Comparison of ENCODE assay signal across 11 mouse cellular contexts in genomic region chr13:97249051-97249461, GRCm38 (mm10). TPM values are rescaled to one million over a fixed set of nuclear protein-coding genes. Genes with fewer than 3 reads are reported as not detected.
A peak's percentile ranks its signal among the peaks of the same experiment; 100 is the strongest.
DNase-seq lines count a peak whose midpoint lies in the region; ATAC-seq and TF ChIP-seq lines count a peak whose summit lies in the region.
"Had no signal": no experiment of that assay in that cellular context is flagged by ENCODE, and none has a peak within 500 bp of the region (broad histone marks: within the 10 kb centered on the region; RNA-seq: fewer than 3 reads in every experiment).

No protein-coding gene starts in this region.

- H3K9me3 ChIP-seq in heart, embryonic 13.5 days: no peaks in the 10 kb centered on the region
- H3K9me3 ChIP-seq in midbrain, embryonic 13.5 days: no peaks in the 10 kb centered on the region
- H3K9me3 ChIP-seq in intestine, postnatal 0 days (ENCODE audit: control insufficient read depth): no peaks in the 10 kb centered on the region

- peak overlapping the region; percentile 62 for H3K27ac ChIP-seq in heart, embryonic 13.5 days (replicated peaks)
- peak overlapping the region; percentile 14 for H3K27ac ChIP-seq in midbrain, embryonic 13.5 days
- no peak overlapping the region for H3K27ac ChIP-seq in intestine, postnatal 0 days (ENCODE audit: low read depth, low read length)

- peaks cover 79% of the 10 kb centered on the region for H3K36me3 ChIP-seq in heart, embryonic 13.5 days
- H3K36me3 ChIP-seq in midbrain, embryonic 13.5 days: peaks cover 62% of the 10 kb centered on the region
- H3K36me3 ChIP-seq in intestine, postnatal 0 days (ENCODE audit: control insufficient read depth, insufficient read depth): peaks cover 60% of the 10 kb centered on the region

- no peak for TF ChIP-seq CTCF in intestine, postnatal 0 days (IDR thresholded peaks at IDR 0.05; ENCODE audit: low read depth)

- no peak for ATAC-seq in heart, embryonic 13.5 days (ENCODE audit: extremely low read depth, insufficient number of reproducible peaks, low FRiP score, low TSS enrichment)
- ATAC-seq in midbrain, embryonic 13.5 days: no peak
- ATAC-seq in intestine, postnatal 0 days: no peak

- no peak overlapping the region for H3K4me3 ChIP-seq in heart, embryonic 13.5 days
- peak overlapping the region; percentile 22 for H3K4me3 ChIP-seq in midbrain, embryonic 13.5 days (replicated peaks)
- no peak overlapping the region for H3K4me3 ChIP-seq in intestine, postnatal 0 days (ENCODE audit: low read depth, low read length)

- H3K9ac ChIP-seq in heart, embryonic 13.5 days: no peak overlapping the region
- H3K9ac ChIP-seq in midbrain, embryonic 13.5 days (replicated peaks): peak overlapping the region; percentile 41
- H3K9ac ChIP-seq in intestine, postnatal 0 days (ENCODE audit: low read depth, low read length): no peak overlapping the region

- no peaks in the 10 kb centered on the region for H3K27me3 ChIP-seq in heart, embryonic 13.5 days (replicated peaks)
- no peaks in the 10 kb centered on the region for H3K27me3 ChIP-seq in midbrain, embryonic 13.5 days
- no peaks in the 10 kb centered on the region for H3K27me3 ChIP-seq in intestine, postnatal 0 days (replicated peaks; ENCODE audit: control insufficient read depth, insufficient read depth, low read length)

- peak; percentile 40 for DNase-seq in heart, adult 8-10 months (ENCODE audit: low spot score)
- no peak for DNase-seq in heart, postnatal 4 days
- peak; percentile 60 for DNase-seq in Muller cell, postnatal 12 days (ENCODE audit: inconsistent ontology term)
- no peak for DNase-seq in embryo, embryonic 9.5 days (ENCODE audit: extremely low spot score)
- DNase-seq in left cerebral cortex, postnatal 25 days (ENCODE audit: low spot score in 2 of 2): no peak
- DNase-seq: B cell, adult 2 months; gastrocnemius, postnatal 14 days; thymus, postnatal 25 days had no signal

- peak overlapping the region; percentile 27 for H3K4me2 ChIP-seq in heart, embryonic 13.5 days
- H3K4me2 ChIP-seq in midbrain, embryonic 13.5 days (replicated peaks): peak overlapping the region; percentile 86
- no peak overlapping the region for H3K4me2 ChIP-seq in intestine, postnatal 0 days (replicated peaks; ENCODE audit: low read depth)

- 29% methylated on average over 5 of the region's 5 CpGs for WGBS in heart, embryonic 13.5 days
- WGBS in midbrain, embryonic 13.5 days: 14% methylated on average over 5 of the region's 5 CpGs
- 42% methylated on average over 5 of the region's 5 CpGs for WGBS in intestine, postnatal 0 days

- H3K4me1 ChIP-seq in heart, embryonic 13.5 days: peaks cover 76% of the 10 kb centered on the region
- peaks cover 98% of the 10 kb centered on the region for H3K4me1 ChIP-seq in midbrain, embryonic 13.5 days (replicated peaks)
- H3K4me1 ChIP-seq in intestine, postnatal 0 days (replicated peaks; ENCODE audit: control insufficient read depth, insufficient read depth, low read length): peaks cover 5% of the 10 kb centered on the region; the same call in 1 of the 2 replicates

- intact Hi-C loops in left cerebral cortex, postnatal 25 days (cut with DNase I): loop anchor here (10.0 kb wide), 1 partner anchor 526 kb away; no protein-coding TSS in a partner anchor

RNA-seq across cellular contexts. Expression of gene Enc1, which starts 8.2 kb away (rescaled TPM):
- 1 to 10 TPM; 3.6 to 7.0 (median 4.7) TPM for total RNA-seq in heart, adult 8-10 months (2022)
- 10 to 100 TPM; 14.1 to 15.3 TPM for total RNA-seq in heart, postnatal 4 days (2021)
- 4.0 TPM in 2 replicates for polyA plus RNA-seq in heart, embryonic 13.5 days (2015; fragmentation: Nextera tagmentation; extraction: Ambion mirVana)
- 50.2 and 52.1 TPM in 2 replicates for polyA plus RNA-seq in midbrain, embryonic 13.5 days (2015; fragmentation: Nextera tagmentation; extraction: Ambion mirVana)
- polyA plus RNA-seq in intestine, postnatal 0 days (2015; fragmentation: Nextera tagmentation; extraction: Ambion mirVana): 2.3 and 2.6 TPM in 2 replicates
- 100 to 1,000 TPM; 573 to 716 TPM for total RNA-seq in left cerebral cortex, postnatal 25 days (2021)

RNA-seq across cellular contexts. Expression of gene Hexb, which starts 50.9 kb away (rescaled TPM):
- total RNA-seq in heart, adult 8-10 months (2022): 10 to 100 TPM; 20.9 to 25.2 (median 22.4) TPM
- 10 to 100 TPM; 20.8 to 23.5 TPM for total RNA-seq in heart, postnatal 4 days (2021)
- polyA plus RNA-seq in heart, embryonic 13.5 days (2015; fragmentation: Nextera tagmentation; extraction: Ambion mirVana): 33.4 and 33.9 TPM in 2 replicates
- 26.1 and 26.4 TPM in 2 replicates for polyA plus RNA-seq in midbrain, embryonic 13.5 days (2015; fragmentation: Nextera tagmentation; extraction: Ambion mirVana)
- 273 and 300 TPM in 2 replicates for polyA plus RNA-seq in intestine, postnatal 0 days (2015; fragmentation: Nextera tagmentation; extraction: Ambion mirVana)
- total RNA-seq in left cerebral cortex, postnatal 25 days (2021): 100 to 1,000 TPM; 108 to 122 TPM

Comparison
In these comparisons a context has a peak if more than half of its experiments do, and no peak if none do; other contexts are left out.
1. DNase-seq: peak in heart, adult 8-10 months (single experiment) and Muller cell, postnatal 12 days (single experiment); none in heart, postnatal 4 days (single experiment), embryo, embryonic 9.5 days (single experiment) and left cerebral cortex, postnatal 25 days (0 of 2).
2. RNA of gene Enc1, which starts 8.2 kb away (total RNA-seq): 573 to 716 TPM in left cerebral cortex, postnatal 25 days; 14.1 to 15.3 TPM in heart, postnatal 4 days and 3.6 to 7.0 TPM in heart, adult 8-10 months; every median in the first group is over 10 times any median in the second.
3. RNA of gene Hexb, which starts 50.9 kb away (total RNA-seq): 108 to 122 TPM in left cerebral cortex, postnatal 25 days; 20.8 to 23.5 TPM in heart, postnatal 4 days and 20.9 to 25.2 TPM in heart, adult 8-10 months; every median in the first group is over 4 times any median in the second.